Mouse (Mus musculus): ENCODE data around the gene Acsf3. TPM values are rescaled to one million over a fixed set of nuclear protein-coding genes. Genes with fewer than 3 reads are reported as not detected.

The Acsf3 gene
- polyA plus RNA-seq, 1 experiment from 2014 or later, result 10.3 TPM

DNA sequence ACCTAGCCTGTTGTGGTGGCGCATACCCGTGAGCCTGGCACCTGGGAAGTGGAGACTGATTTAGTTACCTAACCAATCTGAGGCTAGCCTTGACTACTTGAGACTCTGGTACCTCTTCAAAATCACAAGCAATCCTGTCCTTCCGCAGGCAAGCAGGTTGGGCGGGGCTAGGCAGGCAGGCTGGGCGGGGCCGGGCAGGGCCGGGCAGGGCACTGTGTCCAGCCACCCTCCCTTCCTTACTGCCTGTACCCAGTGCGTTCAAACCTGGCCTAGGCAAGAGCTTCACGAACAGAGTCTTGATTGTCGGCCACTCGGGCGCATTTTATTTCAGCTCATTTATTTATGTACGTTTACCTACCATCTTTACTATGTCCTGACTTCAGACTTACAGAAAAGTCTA is 84.6 kb downstream of the Acsf3 start:
- Histone ChIP-seq H3K9me3 (replicated peaks; ENCODE audit: control insufficient read depth, low read length) (no peaks in the 10 kb centered on the region), H3K4me3 (ENCODE audit: low read depth, low read length) (no peak overlapping the region), H3K4me1 (ENCODE audit: control insufficient read depth, low read depth, low read length) (peaks cover 3% of the 10 kb centered on the region), H3K9ac (ENCODE audit: low read depth, low read length) (no peak overlapping the region), H3K36me3 (ENCODE audit: control insufficient read depth, insufficient read depth) (no peaks in the 10 kb centered on the region), H3K4me2 (ENCODE audit: low read depth, low read length) (no peak overlapping the region), H3K27me3 (ENCODE audit: control insufficient read depth, insufficient read depth, low read depth, low read length) (peaks cover 8% of the 10 kb centered on the region), H3K27ac (ENCODE audit: low read length) (no peak overlapping the region)
- no peak for ATAC-seq (ENCODE audit: low read depth)
- 38% methylated on average over 13 of the region's 13 CpGs for WGBS (ENCODE audit: insufficient replicate concordance)

DNA sequence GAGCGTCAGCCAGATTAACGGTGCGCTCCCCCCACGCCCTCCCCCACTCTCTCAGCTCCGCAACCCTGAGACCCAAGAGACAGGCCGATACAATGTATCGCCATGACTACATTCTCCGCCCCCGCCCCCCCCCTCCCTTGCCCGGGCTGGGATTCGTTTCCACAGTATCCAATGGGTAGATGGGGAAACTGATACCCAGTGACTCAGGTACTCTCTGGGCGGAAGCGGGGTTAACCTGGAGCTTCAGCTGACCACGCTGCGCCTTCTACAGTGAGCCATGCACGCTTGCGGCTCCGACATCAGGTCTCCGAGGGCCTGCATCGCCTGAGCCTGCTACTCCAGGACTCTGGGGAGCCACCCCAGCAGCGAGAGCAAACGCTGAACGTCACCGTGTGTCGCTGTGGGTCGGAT is 89.4 kb downstream of the Acsf3 start:
- 55% methylated on average over 26 of the region's 26 CpGs for WGBS (ENCODE audit: insufficient replicate concordance)
- Histone ChIP-seq H3K27me3 (ENCODE audit: control insufficient read depth, insufficient read depth, low read depth, low read length) (peaks cover 13% of the 10 kb centered on the region), H3K4me3 (ENCODE audit: low read depth, low read length) (no peak overlapping the region), H3K9ac (ENCODE audit: low read depth, low read length) (no peak overlapping the region), H3K27ac (ENCODE audit: low read length) (no peak overlapping the region), H3K36me3 (ENCODE audit: control insufficient read depth, insufficient read depth) (no peaks in the 10 kb centered on the region), H3K4me1 (ENCODE audit: control insufficient read depth, low read depth, low read length) (peaks cover 2% of the 10 kb centered on the region), H3K4me2 (ENCODE audit: low read depth, low read length) (no peak overlapping the region), H3K9me3 (replicated peaks; ENCODE audit: control insufficient read depth, low read length) (no peaks in the 10 kb centered on the region)
- no peak for ATAC-seq (ENCODE audit: low read depth)

DNA sequence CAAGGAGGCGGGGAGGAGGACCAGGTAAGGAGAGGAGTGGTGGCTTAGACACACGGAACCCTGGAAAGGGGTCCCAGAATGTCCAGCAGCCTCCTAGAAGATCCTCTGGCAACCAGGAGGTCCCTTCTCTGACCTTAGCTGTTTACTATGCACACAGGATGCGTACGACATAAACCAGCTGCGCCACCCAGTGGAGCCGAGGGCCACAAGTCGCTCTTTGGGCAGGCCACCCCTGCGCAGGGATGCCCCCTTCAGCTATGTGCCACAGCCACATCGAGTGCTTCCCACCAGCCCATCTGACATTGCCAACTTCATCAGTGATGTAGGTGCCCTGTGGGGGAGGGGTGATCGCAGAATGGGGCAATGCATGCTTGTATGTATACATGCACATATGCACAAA is 90.2 kb downstream of the Acsf3 start:
- no peak overlapping the region for H3K27ac ChIP-seq (ENCODE audit: low read length)
- no peaks in the 10 kb centered on the region for H3K36me3 ChIP-seq (ENCODE audit: control insufficient read depth, insufficient read depth)
- no peak overlapping the region for H3K4me2 ChIP-seq (ENCODE audit: low read depth, low read length)
- no peak overlapping the region for H3K9ac ChIP-seq (ENCODE audit: low read depth, low read length)
- no peak for ATAC-seq (ENCODE audit: low read depth)
- 40% methylated on average over 10 of the region's 10 CpGs for WGBS (ENCODE audit: insufficient replicate concordance)
- H3K4me1 ChIP-seq (ENCODE audit: control insufficient read depth, low read depth, low read length), result peaks cover 2% of the 10 kb centered on the region
- peaks cover 13% of the 10 kb centered on the region for H3K27me3 ChIP-seq (ENCODE audit: control insufficient read depth, insufficient read depth, low read depth, low read length)
- H3K4me3 ChIP-seq (ENCODE audit: low read depth, low read length), result no peak overlapping the region
- no peaks in the 10 kb centered on the region for H3K9me3 ChIP-seq (replicated peaks; ENCODE audit: control insufficient read depth, low read length)

DNA sequence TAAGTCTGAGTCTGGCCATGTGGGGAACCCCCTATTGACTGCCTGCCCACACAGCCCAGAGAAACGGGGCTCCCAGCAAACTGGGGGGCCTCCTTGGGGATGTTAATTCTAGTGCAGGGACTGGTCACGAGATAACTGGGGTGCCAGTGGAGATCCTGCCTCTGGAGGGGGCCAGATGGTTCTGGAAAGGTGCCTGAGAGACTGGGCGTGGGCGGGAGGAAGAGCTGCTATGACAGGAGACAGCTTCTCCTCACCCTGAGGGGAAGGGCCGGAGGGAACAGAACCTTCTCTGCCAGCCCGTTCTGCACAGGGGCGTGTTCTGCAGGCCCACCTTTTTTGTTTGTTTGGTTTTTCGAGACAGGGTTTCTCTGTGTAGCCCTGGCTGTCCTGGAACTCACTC is 90.9 kb downstream of the Acsf3 start:
- Histone ChIP-seq H3K9me3 (replicated peaks; ENCODE audit: control insufficient read depth, low read length) (no peaks in the 10 kb centered on the region), H3K27ac (ENCODE audit: low read length) (no peak overlapping the region), H3K4me1 (ENCODE audit: control insufficient read depth, low read depth, low read length) (peaks cover 2% of the 10 kb centered on the region), H3K9ac (ENCODE audit: low read depth, low read length) (no peak overlapping the region), H3K4me3 (ENCODE audit: low read depth, low read length) (no peak overlapping the region), H3K27me3 (ENCODE audit: control insufficient read depth, insufficient read depth, low read depth, low read length) (peaks cover 13% of the 10 kb centered on the region), H3K4me2 (ENCODE audit: low read depth, low read length) (no peak overlapping the region), H3K36me3 (ENCODE audit: control insufficient read depth, insufficient read depth) (no peaks in the 10 kb centered on the region)
- WGBS (ENCODE audit: insufficient replicate concordance), result 46% methylated on average over 8 of the region's 8 CpGs
- ATAC-seq (ENCODE audit: low read depth), result no peak

Other genes starting within 250 kb of the Acsf3 start
- gene Piezo1, start 224.2 kb upstream of the Acsf3 start, polyA plus RNA-seq (2015; fragmentation: Nextera tagmentation; extraction: Ambion mirVana), result 11.3 and 15.5 TPM in 2 replicates
- 34.7 and 41.1 TPM in 2 replicates for gene Cdt1, start 207.5 kb upstream of the Acsf3 start, polyA plus RNA-seq (2015; fragmentation: Nextera tagmentation; extraction: Ambion mirVana)
- gene Aprt, start 198.6 kb upstream of the Acsf3 start, polyA plus RNA-seq (2015; fragmentation: Nextera tagmentation; extraction: Ambion mirVana), result 196 and 204 TPM in 2 replicates
- gene Galns, start 164.0 kb upstream of the Acsf3 start, polyA plus RNA-seq (2015; fragmentation: Nextera tagmentation; extraction: Ambion mirVana), result 8.1 and 8.6 TPM in 2 replicates
- 21.5 and 22.8 TPM in 2 replicates for gene Trappc2l, start 163.8 kb upstream of the Acsf3 start, polyA plus RNA-seq (2015; fragmentation: Nextera tagmentation; extraction: Ambion mirVana)
- not detected in 2 replicates for gene Pabpn1l, start 152.7 kb upstream of the Acsf3 start, polyA plus RNA-seq (2015; fragmentation: Nextera tagmentation; extraction: Ambion mirVana)
- gene Cbfa2t3, start 76.4 kb upstream of the Acsf3 start, polyA plus RNA-seq (2015; fragmentation: Nextera tagmentation; extraction: Ambion mirVana), result 3.1 and 3.3 TPM in 2 replicates
- 0.21 and 0.38 TPM in 2 replicates for gene Cdh15, start 72.5 kb downstream of the Acsf3 start, polyA plus RNA-seq (2015; fragmentation: Nextera tagmentation; extraction: Ambion mirVana)